Mouse (Mus musculus) monocyte, adult 5-6 weeks (primary cell): ENCODE results near the gene Hist1h3b. TPM values are rescaled to one million over a fixed set of nuclear protein-coding genes. Genes with fewer than 3 reads are reported as not detected.

Experiments
- ATAC-seq: fragments of 153-309, 156-312 bp; replicated peaks from 2 replicates; pipeline ENCODE4 v1.8.0; 2017; ENCODE audit warnings: mild to moderate bottlenecking; ENCODE audit not compliant: low TSS enrichment, insufficient number of reproducible peaks, severe bottlenecking, poor library complexity, low FRiP score
- total RNA-seq: library from RNA; stranded (forward); fragments of 200-1000, 200-491, 200-594 nt; gene quantifications from 3 replicates; pipeline ENCODE4 v1.2.3, GENCODE M21; 2017

The Hist1h3b gene
- total RNA-seq, 1 experiment from 2014 or later, result not detected

DNA sequence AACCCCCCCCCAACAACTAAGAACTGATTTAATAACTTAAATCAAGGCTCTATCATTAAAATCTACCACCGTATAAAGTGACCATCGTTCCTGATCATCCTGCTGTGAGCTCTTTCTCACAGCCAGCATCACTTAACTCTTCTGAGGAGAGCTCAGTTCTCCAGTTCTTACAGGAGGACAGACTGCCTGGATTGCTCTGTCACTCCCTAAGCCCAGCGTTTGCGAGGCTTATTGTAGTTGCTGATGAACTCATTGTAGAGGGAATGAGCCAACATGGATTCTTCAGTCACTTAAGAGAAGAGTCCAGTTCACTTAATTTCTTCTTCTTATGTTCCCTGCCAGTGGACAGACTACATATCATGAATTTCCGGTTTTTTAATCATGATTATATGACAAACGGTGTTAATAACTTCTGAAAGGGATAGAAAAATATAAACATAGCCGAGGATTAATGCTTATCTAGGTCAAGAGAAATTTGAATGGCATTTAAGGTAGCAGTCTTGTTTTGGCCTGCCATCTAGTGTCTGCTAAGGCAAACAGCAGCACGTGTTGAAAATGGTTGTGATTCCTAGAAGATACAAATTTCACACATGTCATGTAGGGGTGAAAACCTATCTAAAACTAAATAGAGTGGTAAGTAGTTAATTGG, 19.8 kb upstream of the Hist1h3b start:
- ATAC-seq, result peak; percentile 64; the same call in 1 of the 2 replicates

DNA sequence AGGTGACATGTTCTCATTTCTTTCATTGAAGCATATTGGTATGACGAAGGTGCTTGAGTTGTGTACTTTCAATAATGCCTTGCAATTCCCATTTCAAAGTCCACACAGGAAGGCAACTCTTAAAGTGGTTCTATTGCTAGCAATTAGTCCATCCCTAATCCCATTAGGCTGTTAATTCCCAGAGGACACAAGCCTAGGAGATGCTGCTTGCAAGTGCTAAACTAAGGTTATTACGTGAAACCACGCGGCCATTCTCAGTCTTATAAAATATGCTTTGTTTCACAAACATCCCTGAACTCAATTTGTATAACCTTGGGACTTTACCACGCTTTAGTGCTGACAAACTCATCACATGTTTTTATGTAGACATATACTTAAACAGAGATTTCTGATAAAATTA, 15.0 kb upstream of the Hist1h3b start:
- ATAC-seq, result no peak

DNA sequence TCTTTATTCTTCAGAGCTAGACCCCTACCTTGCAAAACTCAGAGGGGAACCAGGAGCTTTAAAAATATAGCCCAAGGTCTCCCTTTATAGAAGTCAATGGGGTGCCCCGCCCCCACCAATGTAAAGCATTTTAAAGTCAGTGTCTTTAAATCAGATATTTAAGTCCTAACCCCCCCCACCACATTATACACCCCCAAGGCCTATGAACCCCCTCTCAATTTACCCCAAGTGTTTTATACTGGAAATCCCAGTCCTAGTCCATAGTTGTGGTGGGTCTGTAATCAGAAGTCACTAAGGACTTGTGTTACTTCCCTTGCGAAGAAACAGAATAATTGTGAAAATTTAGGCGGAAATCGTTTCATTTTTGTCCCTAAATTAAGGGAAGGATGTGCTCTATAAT, 14.0 kb upstream of the Hist1h3b start:
- no peak for ATAC-seq

GRCm38 (mm10) chr13:23738677-23739068, 13.4 kb upstream of the Hist1h3b start, which contains the start of gene Hist1h1c:
Gene Hist1h1c, plus strand, starts transcription at chr13:23738808.
- ATAC-seq, result peak; percentile 78

- peak; percentile 86 for ATAC-seq
Measured at GRCm38 (mm10) chr13:23739069-23739921, 12.8 kb upstream of the Hist1h3b start.

- peak; percentile 48; the same call in 1 of the 2 replicates for ATAC-seq
Measured at GRCm38 (mm10) chr13:23739922-23740252, 12.2 kb upstream of the Hist1h3b start.

DNA sequence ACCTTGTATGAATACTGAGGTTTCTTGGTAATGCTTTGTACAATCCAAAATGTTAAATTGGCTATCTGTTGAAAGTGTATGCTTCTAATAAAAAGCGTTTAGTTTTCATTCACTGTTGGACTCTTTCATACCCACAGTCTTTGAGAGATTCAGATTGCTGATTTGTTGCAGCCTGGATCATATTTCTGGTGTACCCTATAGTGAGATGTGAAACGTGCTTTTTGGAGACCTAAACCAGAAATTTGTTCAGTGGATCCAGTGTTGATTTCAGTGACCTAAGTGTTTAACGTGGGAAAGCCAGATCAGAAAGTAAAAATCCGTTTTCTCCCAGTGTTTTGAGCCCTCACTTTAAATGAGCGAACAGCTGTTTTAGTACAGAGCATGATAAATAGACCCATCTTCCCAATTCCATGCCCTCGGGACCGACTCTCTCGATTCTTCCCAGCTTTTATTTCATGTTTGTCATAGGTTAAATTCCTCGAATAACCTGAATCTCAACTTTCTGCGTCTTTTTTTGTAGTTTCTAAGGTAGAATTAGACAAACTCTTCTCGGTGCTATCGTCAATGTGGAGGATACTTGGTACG, 11.7 kb upstream of the Hist1h3b start:
- ATAC-seq, result no peak

GRCm38 (mm10) chr13:23740910-23741309, 11.2 kb upstream of the Hist1h3b start:
- ATAC-seq, result no peak

- ATAC-seq, result no peak
Measured at GRCm38 (mm10) chr13:23742007-23742406, 10.1 kb upstream of the Hist1h3b start.

DNA sequence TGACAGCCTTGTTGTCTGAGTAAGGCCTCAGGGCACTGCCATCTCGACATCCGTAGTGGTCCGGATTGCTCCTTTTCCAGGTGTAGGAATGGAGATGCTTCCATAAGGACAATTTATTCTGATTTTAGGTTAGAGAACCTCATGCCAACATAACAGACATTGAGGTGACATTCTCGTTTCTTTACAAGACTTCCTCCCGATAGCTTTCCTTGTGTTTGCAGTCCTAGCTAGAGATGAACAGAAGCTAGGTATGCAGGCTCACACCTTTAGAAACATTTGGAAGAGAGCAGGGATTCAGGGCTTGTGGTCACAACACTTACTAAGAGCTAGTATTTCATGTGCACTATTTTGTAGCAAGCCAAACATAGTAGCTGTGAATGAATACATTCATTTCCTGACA, 8.9 kb upstream of the Hist1h3b start:
- ATAC-seq, result no peak

GRCm38 (mm10) chr13:23743963-23744362, 8.1 kb upstream of the Hist1h3b start:
- ATAC-seq, result no peak

- ATAC-seq, result no peak
Measured at GRCm38 (mm10) chr13:23744421-23745380, 7.4 kb upstream of the Hist1h3b start.

GRCm38 (mm10) chr13:23745381-23746161, 6.5 kb upstream of the Hist1h3b start, which contains the start of gene Hist1h3c:
Gene Hist1h3c, minus strand, starts transcription at chr13:23745602.
- ATAC-seq, result 0 out of 2 replicates have a peak, but pooled peaks have one; percentile 51

GRCm38 (mm10) chr13:23746201-23747080, 5.6 kb upstream of the Hist1h3b start, which contains the start of gene Hist1h2bb:
Gene Hist1h2bb, plus strand, starts transcription at chr13:23746734.
- peak; percentile 91 for ATAC-seq

DNA sequence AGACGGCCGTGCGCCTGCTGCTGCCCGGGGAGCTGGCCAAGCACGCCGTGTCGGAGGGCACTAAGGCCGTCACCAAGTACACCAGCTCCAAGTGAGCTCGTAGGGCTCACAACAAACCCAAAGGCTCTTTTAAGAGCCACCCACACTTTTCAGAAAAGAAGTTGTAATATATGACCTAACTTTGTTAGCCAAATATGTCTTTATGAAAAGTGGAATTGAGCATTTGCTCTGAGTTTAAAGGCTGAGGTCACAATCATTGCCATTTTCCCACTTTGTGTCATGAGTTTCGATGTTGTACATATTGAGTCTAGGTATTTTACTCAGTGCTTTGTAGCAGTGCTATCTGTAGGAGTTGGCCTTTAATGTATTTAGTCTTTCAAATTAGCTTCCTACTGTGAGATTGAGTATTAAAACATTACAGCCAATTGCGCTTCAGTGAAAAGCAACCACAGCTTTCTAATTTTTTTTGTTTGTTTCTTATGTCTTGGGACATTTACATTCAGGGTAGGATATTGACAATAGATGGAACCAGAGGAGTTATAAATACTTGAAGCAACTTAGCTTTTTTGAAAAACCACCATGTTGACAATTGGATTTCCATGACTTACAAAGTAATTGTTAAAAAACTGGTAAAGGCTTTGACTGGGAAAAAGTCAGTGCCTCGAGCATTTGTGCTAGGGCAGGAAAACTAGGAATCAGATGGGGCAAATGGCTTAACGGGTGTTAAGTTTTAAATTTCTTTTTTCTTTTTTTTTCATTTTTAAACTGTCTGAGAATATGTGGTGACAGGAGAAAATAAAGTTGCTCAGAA, 4.8 kb upstream of the Hist1h3b start:
- no peak for ATAC-seq

- no peak for ATAC-seq
Measured at GRCm38 (mm10) chr13:23747892-23748288, 4.2 kb upstream of the Hist1h3b start.
